Mouse (Mus musculus): ENCODE results near the gene Rad51d.

Gene Rad51d

DNA sequence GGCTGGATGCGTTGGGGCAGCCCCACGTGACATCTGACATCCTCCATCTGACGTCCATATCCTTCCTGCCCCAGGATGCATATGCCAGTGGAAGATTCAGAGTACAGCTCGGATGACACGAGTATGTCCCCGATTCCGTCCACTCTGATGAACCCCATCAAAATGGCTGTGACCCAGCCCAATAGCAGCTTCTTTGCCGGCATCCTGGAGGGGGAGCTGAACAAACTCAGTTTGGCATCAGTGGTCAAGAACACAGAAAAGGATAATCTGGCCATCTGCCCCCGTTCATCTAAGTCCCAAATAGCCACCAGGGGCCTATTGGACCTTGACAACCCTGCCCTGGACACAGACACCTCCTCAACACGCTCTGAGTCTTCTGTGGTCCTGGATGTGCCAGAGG is 7.1 kb upstream of the Rad51d start:
- DNase-seq (ENCODE audit: inconsistent age in 2 of 2, low spot score in 1 of 2), result no peak

DNA sequence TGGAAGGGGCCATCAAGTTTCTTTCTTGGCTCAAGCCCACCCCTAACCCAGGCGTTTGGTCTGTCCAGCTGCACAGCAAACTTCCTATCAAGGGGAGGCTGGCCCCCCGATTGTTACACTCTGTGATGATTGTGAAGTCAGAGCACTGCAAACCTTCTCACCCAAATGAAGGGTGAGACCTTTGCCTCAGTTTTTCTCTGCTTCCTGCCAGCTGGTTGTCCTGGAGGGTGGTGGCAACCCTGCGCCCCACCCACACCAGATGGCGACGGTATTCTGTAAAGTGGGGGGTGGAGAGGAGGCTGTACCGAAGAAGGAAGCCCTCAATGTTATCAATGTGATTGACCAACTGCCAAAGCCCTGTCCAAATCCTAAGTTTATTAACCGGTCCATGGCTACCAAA is 1.5 kb upstream of the Rad51d start, which contains the start of gene Fndc8:
Fndc8 (plus strand) TSS at position 189 of the 400 bp plus-strand sequence.
- no peak for DNase-seq (ENCODE audit: inconsistent age in 2 of 2, low spot score in 1 of 2)

GRCm38 (mm10) chr11:82889524-82890341 is 681 bp downstream of the Rad51d start:
- DNase-seq (ENCODE audit: inconsistent age in 2 of 2, low spot score in 1 of 2), result no peak

GRCm38 (mm10) chr11:82888491-82888946 is 1.9 kb downstream of the Rad51d start:
- DNase-seq (ENCODE audit: inconsistent age in 2 of 2, low spot score in 1 of 2), result peak in 1 of 2 experiments; percentile 55

DNA sequence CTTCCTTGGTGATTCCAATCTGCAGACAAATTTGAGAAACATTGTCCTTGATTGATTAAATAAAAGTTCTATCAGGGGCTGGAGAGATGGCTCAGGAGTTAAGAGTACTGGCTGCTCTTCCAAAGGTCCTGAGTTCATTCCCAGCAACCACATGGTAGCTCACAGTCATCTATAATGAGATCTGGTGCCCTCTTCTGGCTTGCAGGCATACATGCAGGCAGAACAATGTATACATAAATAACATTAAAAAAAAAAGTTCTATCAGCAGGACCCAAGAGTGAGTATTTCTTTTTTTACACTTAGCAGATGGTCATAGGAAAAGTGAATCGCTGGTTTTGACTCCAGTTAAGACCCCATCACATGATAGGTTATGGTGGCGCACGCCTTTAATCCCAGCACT is 3.9 kb downstream of the Rad51d start:
- DNase-seq (ENCODE audit: inconsistent age in 2 of 2, low spot score in 1 of 2), result no peak

- no peak for DNase-seq (ENCODE audit: inconsistent age in 2 of 2, low spot score in 1 of 2)
These were observed 7.2 kb downstream of the Rad51d start for GRCm38 (mm10) chr11:82883180-82883579.

GRCm38 (mm10) chr11:82877726-82878344 is 12.6 kb downstream of the Rad51d start:
- DNase-seq (ENCODE audit: inconsistent age in 2 of 2, low spot score in 1 of 2), result no peak

- no peak for DNase-seq (ENCODE audit: inconsistent age in 2 of 2, low spot score in 1 of 2)
These were observed 14.8 kb downstream of the Rad51d start for GRCm38 (mm10) chr11:82875631-82876030.

- DNase-seq (ENCODE audit: inconsistent age in 2 of 2, low spot score in 1 of 2), result no peak
These were observed 15.5 kb downstream of the Rad51d start for GRCm38 (mm10) chr11:82874924-82875323.

DNA sequence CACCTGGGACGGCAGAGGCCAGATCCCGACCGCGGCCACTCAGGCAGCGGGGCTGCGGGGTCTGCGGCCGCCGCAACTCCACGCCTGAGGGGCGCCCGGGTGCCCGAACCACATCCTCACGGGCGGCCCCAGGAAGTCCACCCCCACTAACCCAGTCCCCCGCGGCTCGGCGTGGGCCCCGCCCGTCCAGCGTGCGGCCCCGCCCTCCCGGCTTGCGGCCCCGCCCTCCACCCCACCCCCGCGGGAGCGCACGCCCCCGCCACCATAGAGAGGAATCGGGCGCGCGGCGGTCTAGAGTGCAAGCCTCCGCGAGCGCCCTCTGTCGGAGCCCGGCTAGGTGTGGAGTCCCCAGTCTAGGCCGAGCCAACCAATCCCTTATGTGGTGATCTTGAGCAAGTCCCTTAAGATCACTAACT is 19.4 kb downstream of the Rad51d start, which contains the start of gene Rffl:
Rffl (minus strand) TSS at position 180 of the 416 bp plus-strand sequence.
- peak; percentile 91 to 96 for DNase-seq (ENCODE audit: inconsistent age in 2 of 2, low spot score in 1 of 2)

DNA sequence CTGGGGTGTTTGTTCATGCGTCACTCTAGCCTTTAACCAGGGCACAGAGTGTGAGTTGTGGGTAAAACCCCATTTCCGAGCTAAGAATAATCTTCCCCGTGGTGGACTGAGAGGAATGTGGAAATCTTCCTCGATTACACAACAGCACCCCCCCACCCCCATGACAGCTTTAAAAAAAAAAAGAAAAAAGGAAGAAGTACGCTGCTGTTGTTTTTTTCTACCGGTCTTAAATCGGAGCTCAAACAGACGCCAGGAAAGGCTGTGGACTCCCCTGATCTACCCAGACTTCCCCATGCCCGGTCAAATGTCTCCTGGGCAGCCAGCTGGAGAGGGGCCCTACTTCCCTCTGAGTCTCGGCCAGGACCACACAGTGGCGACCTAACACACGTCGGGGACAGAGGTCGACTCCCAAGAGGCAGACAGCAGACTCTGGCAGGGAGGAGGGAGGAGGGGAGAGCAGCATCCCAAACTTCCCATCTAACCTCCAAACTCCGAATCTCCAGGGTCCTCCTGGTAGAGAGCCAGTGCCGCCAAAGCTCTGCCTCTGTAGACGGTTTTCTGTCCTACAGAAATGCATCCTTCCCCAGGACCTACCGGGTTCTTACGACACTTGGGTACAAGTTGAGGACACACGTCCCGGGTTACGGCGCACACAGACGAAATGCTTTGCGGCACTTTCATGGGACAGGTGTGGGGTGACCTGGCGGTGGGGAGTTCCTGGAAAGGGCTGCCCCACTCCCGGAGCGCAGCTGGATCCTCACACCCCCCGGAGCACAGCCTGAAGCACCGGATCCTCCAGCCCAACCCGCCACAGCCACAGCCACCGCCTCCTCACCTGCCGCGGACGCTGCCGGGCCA is 20.0 kb downstream of the Rad51d start:
- DNase-seq (ENCODE audit: inconsistent age in 2 of 2, low spot score in 1 of 2), result peak; percentile 57 to 85

DNA sequence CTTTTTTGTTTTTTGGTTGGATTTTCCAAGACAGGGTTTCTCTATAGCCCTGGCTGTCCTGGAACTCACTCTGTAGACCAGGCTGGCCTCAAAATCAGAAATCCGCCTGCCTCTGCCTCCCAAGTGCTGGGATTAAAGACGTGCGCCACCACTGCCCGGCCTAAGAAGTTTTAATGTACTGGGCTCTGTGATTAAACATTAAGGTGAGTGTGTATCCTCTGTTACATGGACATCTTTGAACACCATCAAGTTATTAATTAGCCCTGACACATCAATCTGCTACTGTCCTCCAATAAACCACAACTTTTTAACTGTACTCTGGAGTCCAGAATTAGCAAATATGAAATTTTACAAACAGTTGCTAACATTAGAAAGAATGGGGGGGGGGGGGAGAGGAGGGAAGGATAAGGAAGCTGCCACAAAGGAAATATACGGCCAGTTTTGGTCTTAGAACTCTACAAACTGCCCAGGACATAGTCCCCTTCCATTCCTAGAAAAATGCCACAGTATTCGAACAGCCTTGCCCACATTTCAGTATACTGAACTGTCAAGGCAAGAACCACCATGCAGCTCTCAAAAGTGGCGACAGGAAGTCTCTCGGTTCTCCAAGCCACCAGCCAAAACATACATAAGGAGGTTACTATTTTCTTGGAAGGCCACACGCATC is 20.8 kb downstream of the Rad51d start:
- DNase-seq (ENCODE audit: inconsistent age in 2 of 2, low spot score in 1 of 2), result no peak

GRCm38 (mm10) chr11:82867956-82868355 is 22.5 kb downstream of the Rad51d start:
- no peak for DNase-seq (ENCODE audit: inconsistent age in 2 of 2, low spot score in 1 of 2)

DNA sequence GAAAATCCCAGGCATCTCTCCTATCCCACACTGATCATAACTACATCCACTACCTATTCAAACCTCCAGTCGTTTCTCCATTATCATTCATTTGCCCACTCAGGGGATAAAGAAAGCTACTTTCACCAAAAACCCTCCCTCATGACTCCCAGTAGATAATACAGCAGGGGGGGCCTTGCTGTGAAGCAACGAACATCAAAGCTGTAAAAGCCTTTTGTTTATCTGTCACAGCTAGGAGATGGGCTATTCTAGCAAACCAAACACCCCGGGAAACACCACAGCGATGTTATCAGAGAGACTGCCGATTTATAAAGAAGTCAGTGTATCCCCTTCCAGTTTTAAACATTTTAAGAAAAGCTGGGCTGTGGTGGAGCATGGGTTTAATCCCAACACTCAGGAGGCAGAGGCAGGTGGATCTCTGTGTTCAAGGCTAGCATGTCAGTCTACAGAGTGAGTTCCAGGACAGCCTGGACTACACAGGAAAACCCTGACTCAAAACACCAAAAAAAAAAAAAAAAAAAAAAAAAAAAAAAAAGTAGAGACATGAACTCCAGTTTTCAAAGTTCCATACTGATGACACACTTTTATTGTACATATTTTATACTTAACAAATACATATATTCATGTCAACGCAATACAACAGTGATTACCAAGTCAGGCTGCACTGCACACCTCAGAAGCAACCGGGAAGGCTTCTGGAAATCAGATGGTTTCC is 23.4 kb downstream of the Rad51d start:
- no peak for DNase-seq (ENCODE audit: inconsistent age in 2 of 2, low spot score in 1 of 2)

DNA sequence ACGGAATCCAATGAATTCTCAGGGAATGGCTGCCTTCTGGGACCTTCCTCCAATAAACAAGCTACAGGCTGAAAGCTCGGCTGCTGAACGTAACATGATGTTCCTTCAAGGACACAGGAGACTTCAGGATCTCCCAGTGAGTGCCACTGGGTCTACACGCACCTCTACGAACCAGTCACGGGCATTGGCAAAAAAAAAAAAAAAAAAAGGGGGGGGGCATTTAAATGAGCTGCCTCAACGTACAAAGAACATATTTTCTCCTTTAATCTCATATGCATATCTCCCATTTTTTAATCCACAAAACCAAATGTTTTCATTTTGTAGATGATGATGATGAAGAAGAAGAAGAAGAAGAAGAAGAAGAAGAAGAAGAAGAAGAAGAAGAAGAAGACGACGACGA is 24.5 kb downstream of the Rad51d start:
- no peak for DNase-seq (ENCODE audit: inconsistent age in 2 of 2, low spot score in 1 of 2)

GRCm38 (mm10) chr11:82863488-82863931 is 26.9 kb downstream of the Rad51d start:
- no peak for DNase-seq (ENCODE audit: inconsistent age in 2 of 2, low spot score in 1 of 2)

GRCm38 (mm10) chr11:82863059-82863458 is 27.4 kb downstream of the Rad51d start:
- DNase-seq (ENCODE audit: inconsistent age in 2 of 2, low spot score in 1 of 2), result no peak

DNA sequence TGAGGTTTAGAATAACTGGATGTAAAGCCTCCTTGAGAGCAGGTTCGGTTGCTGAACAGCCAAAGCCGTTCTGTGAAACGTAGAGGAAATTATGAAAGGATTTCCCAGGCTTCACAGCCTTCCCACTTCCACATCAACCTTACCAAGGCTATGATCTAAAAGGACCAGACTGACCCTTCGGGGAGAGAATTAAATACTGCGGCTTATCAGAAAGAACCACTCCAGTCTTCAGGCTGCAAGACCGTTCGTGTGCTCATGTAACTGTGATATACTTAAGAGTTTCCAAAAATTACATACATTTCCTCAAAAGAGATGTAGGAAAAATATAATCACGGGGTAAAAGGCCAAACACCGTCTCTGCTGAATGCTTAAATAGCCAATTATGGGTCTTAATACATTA is 27.8 kb downstream of the Rad51d start:
- DNase-seq (ENCODE audit: inconsistent age in 2 of 2, low spot score in 1 of 2), result no peak

GRCm38 (mm10) chr11:82861558-82861957 is 28.9 kb downstream of the Rad51d start:
- peak; percentile 15 to 49 for DNase-seq (ENCODE audit: inconsistent age in 2 of 2, low spot score in 1 of 2)

DNA sequence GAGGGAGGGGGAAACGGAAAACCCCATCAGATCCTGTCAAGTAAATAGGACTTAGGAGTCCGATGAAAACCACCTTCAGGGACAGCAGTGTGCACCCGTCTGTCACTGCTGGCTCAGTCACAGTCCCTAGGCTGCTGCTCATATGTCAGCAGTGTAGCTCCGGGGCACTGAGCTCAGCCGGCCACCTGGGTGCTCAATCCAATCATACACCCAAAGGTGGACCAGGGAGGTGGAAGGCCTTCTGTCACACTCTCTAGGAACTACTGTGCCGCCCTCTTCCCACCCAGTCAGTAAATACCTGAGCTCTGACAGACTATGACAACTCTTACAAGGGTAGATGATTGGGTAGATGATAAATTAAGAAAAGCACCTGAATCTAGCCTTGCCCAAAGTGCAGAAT is 29.7 kb downstream of the Rad51d start:
- no peak for DNase-seq (ENCODE audit: inconsistent age in 2 of 2, low spot score in 1 of 2)
